Mouse (Mus musculus) gastrocnemius, postnatal 36 days (tissue): ENCODE results near the gene Gria1. TPM values are rescaled to one million over a fixed set of nuclear protein-coding genes. Genes with fewer than 3 reads are reported as not detected.

Experiments
- DNase-seq, 2 experiments: peaks; one replicate each; pipeline ENCODE4 v3.0.0; 2022
- intact Hi-C: fragments of 180-260 bp; cut with DNase I; formaldehyde crosslinking; loops from one replicate; pipeline ENCODE4 v1.15.1; 2025
- total RNA-seq, 2 experiments: library from RNA; stranded (reverse); gene quantifications; 2 replicates each; pipeline ENCODE4 v1.2.3; 2021

Gria1 gene
- total RNA-seq, 2 experiments from 2014 or later, result 0.05 to 0.17 TPM

DNA sequence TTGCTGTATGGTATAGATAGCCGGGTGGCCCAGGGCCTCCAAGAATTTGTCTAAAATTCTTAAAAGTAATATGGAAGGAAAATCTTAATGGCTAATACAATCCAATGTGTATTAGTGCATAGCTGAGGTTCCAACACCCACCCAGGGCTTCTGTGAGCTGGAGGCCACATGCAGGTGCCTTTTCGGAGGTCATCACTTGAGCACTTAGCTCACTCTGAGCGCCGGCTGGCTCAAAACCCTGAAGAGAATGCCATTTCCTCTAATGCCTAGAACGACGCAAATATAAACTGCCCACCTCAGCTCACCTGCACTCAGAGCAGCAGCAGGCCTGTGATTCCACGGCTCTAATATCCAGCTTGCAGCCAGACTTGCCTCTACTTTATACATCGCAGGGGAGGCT is 148.9 kb downstream of the Gria1 start:
- intact Hi-C loops, result no loop called here
- DNase-seq, result no peak

DNA sequence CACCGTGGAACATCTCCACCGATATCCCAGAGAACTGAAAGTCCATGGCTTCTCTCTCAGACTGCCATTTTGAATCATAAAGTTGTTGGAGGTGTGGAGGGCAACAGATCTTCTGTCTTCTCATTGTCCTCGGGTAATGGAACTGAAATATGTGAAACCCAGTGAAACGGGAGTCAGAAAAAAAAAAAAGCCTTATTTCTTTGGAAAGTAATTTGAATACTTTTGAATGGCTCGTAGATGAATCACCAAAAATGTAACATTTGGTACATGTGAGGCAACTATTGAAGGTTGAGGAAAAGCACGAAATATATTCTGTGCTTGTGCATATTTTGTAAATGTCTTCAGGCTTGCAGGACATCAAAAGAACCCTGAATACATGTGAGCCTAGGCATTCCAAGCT is 151.7 kb downstream of the Gria1 start:
- intact Hi-C loops, result no loop called here
- DNase-seq, result no peak

DNA sequence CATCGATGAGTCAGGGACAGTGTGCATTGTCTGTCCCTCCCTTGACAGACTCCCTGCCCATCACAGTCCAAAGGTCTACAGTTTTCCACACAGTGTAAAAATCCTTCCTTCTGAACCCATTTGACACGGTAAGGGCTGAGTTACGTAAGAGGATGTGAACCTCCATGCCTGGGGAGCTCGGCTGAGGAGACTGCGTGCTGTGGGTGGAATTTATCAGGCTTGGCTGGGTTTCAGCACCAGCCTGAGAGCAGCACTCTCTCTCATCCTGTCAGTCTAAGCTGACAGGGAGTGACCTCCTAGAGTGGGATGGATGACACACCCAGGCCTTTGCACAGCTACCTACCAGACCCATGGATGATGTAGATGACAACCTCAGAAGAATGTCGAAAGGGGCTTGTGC is 158.9 kb downstream of the Gria1 start:
- no peak for DNase-seq
- intact Hi-C loops, result no loop called here

DNA sequence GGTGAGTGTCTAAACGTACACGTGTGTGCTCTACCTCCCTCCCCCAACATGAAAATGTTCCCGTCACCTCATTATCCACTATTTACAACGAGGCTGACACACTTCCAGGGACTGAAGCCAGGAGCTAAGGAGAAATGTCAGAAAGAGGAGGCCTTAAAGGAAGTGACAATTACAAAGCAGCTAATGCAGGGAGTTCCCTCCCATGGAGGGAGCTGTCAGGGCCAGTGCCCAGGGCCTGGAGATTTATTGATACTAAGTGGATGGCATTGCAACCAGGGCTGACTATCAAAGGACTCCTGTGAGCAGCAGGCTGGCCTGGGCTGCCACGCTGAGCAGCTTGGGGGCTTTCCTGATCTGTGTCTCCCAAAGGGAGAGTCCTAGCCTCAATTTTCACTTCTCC is 163.0 kb downstream of the Gria1 start:
- DNase-seq, result no peak

DNA sequence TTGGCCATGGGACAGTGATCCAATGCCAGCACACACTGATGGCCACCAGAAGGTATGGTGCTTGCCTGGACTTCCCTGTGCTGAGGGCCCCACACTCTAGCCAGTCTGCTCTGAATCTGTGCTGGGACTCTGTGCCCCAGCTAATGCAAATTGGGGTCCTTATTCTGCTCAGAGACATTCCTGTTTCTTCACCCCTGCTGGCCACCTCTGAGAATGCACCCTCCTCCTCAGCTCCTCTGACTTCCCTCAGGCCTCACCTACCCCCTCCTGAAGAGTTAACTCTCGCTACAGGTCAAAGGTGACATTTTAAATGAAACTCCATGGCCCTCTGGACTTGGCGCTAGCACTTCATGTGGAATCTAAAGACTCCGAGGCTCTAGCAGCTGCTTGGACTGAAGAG is 165.4 kb downstream of the Gria1 start:
- no peak for DNase-seq
- intact Hi-C loops, result no loop called here

More for the DNA sequence above, 163.0 kb downstream of the Gria1 start:
- intact Hi-C loops, result no loop called here

DNA sequence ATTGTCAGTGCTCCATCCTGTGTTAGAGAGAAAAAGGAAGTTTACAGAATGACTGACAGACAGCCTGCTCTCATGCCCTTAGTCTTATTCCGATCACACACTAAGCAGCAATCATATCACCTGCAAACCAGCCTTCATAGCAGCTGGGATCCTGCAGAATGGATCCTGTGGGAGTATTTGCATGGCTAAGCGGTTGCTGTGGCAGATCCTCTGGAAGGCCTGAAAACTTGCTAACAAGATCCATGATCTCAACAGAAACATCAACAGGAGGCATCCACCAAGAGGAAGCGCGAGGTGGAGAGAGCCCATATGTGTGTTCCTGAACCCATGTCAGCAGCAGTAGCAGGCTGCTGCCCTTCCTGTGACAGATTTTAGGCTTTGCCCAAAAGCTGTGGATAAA is 173.0 kb downstream of the Gria1 start:
- no peak for DNase-seq
- intact Hi-C loops, result no loop called here

DNA sequence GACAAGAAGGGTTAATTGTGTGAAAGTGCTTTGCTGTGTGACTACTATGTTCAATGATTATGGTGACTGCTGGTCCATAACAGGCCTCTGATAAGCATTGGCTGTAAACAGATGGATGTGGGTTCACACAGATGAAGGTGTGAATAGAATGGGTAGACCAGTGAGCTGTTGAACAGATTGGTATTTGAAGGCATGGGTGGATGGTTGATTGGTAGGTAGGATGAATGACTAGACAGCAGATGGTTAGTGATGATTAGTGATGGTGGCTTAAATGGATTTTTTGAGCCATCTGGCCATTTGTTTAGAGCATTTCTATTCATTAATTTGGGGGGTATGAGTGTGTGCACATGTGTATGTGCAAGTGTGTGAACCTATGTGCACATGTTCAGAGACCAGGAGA is 173.9 kb downstream of the Gria1 start:
- DNase-seq, result no peak
- intact Hi-C loops, result no loop called here

DNA sequence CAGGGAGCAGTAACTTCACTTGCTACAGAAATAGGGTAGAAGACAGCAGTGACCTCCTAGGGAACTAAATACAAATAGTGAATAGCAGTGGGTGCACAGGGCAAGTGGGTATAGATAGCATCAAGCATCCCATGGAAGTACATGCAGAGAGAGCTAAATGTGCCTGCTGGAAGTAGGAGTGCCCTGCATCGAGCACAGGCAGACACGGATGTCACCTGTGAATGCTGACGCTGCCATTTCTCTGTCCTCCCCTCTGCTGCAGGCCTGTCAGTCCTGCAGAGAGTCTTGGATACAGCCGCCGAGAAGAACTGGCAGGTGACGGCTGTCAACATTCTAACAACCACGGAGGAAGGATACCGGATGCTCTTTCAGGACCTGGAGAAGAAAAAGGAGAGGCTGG is 178.2 kb downstream of the Gria1 start:
- intact Hi-C loops, result no loop called here
- DNase-seq, result no peak

DNA sequence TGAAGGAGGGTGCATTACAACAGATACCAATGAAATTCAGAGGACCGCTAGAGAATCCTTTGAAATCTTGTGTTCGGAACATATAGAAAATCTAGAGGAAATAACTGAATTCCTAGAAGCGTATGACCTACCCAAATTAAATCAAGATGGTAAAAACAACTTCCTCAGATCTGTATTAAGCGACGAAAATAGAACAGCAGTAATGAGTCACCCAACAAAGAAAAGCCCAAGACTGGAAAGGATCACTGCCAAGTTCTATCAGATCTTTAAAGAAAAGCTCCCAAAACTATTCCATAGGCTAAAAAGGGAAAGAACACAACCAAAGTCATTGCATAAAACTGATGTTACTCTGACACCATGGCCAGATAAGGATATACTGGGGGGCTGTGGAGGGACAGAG is 183.6 kb downstream of the Gria1 start:
- intact Hi-C loops, result no loop called here

DNA sequence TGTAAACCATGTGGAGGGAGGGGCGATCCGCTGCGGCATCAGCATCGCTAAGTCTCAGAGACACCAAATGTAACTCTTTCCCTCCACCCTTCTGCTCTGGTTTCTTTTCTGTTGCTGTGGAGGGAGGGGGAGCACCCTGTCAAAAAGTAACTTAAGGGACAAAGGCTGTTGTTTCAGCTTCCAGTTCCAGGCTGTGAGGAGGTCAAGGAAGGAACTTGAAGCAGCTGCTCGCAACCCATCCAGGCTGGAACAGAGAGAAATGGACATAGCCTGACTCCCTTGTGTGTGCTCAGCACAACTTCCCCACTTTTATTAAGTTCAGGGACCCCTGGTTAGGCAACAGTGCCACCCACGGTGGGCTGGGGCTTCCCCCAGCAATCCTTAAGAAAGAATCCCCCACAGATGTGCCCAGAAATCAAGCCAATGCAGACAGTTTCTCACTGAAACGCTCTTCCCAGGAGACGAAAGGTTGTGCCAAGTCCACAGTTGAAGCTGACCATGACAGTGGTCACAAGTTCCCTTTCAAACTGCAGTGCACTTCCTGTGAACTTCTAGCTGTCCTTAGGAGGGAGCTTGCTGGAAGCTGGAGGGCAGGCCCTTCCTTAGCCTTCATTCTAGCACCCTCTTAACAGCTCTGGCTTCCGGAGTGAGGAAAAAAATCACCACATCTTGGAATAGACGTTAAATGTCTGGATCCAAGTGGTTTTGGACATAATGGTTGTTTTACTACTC is 190.2 kb downstream of the Gria1 start:
- intact Hi-C loops, result no loop called here
- DNase-seq, result no peak

More for the DNA sequence above, 183.6 kb downstream of the Gria1 start:
- no peak for DNase-seq

DNA sequence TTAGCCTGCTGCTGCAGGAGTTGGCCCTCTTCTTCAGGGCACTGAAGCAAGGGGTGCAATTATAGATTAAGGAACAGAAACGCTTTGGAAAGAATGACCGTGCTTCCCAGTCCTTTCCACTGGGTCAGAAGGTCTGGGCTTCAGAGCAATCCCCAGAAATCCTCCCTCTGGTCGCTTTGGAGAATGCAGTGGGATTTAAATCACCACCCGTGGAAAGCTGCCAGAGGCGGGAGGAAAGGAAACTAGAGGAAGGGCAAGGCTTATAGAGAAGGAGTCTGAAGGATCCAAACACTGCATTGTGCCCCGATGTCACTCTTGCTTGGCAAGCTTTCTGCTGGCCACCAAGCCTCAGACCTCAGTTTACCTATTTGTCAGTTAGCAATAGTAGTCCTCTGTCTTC is 193.2 kb downstream of the Gria1 start:
- intact Hi-C loops, result no loop called here
- DNase-seq, result no peak

DNA sequence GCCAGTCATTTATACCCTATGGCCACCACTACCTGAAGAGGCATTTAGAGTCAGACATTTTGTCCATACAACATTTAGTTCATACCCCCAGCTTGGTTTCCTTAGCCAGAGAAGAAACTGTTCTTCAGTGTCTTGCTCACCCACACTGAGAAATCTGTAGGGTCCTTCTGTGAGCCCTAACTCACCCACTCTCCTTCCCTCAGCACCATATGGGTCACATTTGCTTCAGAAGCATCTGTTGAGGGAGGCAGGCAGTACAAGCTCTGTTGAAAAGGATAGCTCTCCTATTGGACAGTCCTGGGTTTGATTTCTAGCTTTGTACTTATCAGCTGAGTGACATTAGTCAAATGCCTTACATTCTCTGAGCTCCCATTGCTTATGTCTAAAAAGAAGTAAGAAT is 196.1 kb downstream of the Gria1 start:
- DNase-seq, result no peak
- intact Hi-C loops, result no loop called here

DNA sequence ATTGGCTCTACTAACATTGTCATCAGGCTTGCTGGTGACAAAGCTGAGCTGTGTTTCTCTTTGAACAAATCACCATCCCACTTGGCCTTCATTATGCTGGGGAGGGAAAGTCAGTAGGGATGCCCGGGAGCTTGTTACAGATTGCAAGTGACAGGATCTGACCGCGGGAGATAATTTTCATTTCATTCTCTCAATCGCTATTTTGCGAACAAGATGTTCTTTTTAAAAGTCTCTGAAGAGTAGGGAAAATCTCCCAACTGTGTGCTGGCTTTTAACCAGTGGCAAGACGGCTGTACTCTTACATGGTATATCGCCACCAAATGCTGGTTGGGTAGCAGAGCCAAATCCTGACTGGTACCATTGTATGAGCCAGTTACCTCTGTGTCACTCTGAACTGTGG is 202.9 kb downstream of the Gria1 start:
- intact Hi-C loops, result no loop called here
- DNase-seq, result no peak

DNA sequence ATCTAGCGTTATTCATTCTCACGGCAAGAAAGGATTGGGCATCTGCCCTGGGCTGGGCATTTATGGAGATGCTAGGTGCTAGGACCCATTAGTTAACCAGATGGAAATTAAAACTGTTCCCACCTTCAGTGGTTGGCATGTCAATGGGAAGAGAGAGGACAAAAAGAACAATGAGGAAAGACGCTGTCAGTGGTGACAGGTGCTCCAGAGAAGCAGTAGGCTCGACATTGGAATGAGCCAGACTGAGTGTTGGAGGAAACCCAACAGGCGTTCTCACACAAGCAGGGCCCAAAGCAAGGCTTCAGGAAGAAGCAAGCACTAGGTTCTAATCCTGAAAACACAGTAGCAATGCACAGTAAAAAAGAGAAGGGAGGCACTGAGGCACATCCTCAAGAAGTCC is 203.4 kb downstream of the Gria1 start:
- intact Hi-C loops, result no loop called here
- DNase-seq, result no peak

DNA sequence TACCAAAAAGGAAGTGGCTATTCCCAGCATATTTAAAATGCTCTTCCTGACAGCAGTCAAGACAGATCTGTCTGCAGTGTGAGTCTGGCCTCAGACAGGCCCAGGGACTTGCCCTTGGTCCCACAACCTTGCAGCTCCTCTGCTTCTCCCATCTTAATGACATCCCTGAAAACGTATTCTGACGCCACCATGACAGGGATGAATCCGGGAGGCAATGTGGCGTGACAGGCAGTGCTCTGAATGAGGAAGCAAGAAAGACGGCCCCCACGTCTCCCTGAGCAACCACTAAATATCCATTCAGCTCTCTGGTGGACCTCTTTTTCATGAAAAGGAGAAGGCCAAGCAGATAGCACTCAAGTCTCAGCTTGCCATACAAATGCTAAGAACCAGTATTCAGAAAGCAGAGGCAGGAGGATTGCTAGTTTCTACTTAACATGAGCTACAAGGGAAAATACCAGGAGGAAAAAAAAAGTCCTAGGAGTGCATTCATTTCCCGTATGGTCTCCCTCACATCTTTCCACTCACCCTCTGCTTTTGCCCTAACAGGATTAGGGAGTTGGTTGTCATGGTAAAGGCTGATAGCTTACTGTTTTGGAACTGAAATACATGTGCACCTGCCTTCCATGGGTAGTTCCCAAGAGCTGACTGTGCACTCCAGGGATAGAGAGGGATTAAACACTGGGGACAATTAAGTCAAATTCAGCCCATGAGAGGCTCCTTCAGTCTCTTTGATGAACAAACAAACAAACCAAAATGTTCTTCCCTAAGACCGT is 211.8 kb downstream of the Gria1 start:
- DNase-seq, result no peak
- intact Hi-C loops, result no loop called here

DNA sequence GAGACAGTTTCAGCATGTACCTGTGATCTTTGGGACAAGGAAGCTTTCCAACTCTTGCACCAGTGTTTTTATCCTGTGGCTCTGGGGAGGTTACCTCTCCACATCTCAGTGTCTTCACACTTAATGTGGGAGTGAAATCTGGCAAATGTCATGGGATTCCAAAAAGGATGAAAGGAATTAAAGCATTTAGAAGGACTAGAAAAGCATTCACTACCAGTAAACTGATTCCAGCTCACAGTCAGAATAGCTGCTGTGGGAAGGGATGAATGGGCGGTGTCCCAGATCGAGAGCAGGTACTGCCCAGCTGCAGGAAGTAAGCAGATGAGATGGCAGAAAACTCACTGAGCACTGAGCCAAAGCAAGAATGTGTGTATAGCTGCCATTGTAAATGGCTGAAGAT is 224.3 kb downstream of the Gria1 start:
- intact Hi-C loops, result no loop called here
- DNase-seq, result no peak

DNA sequence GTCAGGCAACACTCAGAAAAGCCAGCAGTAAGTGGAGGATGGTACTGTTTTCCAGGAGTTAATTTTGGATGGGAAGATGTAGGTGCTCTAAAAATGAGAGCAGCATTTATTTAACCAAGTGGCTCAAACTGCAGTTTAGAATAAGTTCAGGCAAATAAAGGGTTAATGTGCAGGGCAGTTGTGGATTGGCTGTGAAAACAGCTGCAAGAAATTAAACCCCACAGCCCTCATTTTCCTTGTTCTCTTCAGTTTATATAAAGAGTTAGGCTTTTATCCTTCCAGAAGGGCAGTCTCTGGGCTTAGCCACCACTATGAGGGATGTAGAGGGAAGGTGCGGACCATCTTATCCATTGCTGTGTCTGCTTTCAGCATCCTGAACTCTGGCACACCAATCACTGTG is 225.2 kb downstream of the Gria1 start:
- intact Hi-C loops, result no loop called here
- DNase-seq, result no peak

DNA sequence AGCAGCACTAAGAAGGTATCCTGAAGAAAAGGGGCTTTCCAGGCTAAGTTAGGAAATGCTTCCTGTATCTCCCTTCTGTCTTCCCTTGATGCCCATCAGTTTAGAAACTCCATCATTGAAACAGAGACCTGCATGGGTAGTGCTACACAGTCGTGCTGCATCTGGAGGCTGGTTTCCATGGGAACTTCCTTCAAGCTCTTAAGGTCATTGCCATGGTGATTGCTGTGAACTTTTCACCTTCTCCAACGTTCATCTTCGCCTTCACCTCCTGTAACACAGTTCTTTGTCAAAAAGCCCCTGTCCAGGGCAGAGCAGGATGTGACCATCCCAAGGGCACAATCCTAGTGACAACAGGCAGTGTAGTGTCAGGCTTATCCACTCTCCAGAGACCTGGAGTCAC is 228.6 kb downstream of the Gria1 start:
- intact Hi-C loops, result no loop called here
- no peak for DNase-seq

DNA sequence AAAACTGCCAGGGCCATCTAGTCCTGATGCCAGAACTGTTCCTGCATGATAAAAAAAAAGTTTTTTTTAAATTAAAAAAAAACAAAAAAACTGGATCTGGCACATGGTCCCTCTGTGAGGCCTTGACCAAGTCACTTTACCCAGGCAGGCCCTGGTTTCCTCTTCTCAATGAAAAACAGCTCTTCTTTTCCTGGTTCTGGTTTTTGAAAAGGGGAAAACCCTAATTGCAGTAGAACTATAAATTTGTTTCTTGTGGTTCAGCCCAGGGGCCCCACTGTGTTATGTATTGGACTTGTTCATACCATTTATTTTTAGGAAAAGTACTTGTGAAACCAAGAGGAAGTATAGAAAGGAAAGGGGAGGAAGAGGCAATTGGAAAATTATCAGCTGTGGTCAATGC is 232.6 kb downstream of the Gria1 start:
- no peak for DNase-seq
- intact Hi-C loops, result no loop called here

DNA sequence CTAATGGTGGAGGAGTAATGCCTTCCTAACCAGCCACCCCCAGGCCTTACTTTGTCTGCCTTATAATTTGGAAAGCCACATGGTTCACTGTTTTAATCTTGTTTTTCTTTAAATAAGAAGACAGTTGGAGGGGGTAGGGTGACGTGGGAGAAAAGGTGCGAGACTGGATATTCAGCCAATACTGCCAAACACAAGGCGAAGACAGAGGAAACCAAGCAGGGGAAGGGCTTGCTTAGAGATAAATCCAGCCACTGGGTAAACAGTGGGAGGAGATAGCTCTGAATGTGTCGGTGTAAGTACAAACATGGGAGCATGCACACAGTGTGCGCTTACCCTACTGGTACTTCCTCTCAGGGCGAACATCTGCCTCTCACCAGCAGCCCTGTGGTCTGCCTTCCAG is 233.4 kb downstream of the Gria1 start:
- no peak for DNase-seq
- intact Hi-C loops, result no loop called here

DNA sequence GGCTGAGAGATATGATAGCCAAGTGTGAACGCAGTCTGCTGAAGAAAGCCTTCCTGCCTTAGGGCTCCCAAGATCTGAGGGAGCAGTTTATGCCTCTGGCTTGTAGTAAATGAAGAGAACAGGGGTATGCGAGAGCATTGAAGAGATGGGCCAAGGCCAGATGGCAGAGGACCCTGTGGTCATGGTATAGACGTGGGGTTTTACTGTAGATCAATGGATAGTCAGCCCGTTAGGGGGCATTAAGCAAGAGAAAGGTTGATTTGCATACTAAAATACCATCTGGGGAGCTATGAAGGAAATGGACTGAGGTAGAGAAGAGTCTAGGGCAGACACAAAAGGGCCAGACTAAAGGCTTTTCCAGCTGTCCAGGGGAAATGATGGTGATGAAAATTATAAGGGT is 237.7 kb downstream of the Gria1 start:
- intact Hi-C loops, result no loop called here
- no peak for DNase-seq

DNA sequence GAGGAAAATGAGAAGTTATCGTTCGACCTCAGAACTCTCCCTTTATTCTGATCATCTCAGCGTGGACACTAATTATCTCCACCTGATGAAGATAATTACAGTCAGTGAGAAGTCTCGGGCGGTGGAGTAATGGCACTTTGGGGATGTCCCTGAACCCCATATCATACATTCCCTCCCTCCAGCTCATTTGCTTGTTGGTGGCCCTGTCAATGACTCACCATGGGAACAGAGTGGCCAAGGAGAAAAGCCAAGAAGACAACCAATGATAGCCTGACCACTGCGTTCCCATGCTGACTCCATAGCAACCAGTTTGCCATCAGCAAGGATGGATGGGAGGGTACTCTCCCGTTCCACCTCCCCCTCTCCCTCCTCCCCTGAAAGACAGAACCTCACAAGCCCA is 238.9 kb downstream of the Gria1 start:
- intact Hi-C loops, result no loop called here
- no peak for DNase-seq
